Mouse (Mus musculus) spleen, postnatal 14 days (tissue): ENCODE measurements around the gene Ppp6r2.

Source experiments
- DNase-seq, 2 experiments: peaks; one replicate each; pipeline ENCODE4 v3.0.0; 2021 to 2022; ENCODE audit warnings: low spot score in 2 of 2

Gene Ppp6r2

GRCm38 (mm10) chr15:89181561-89182270, 29.6 kb upstream of the Ppp6r2 start:
- DNase-seq = no peak

- DNase-seq = no peak
Observed at GRCm38 (mm10) chr15:89182328-89182741, 29.0 kb upstream of the Ppp6r2 start.

- no peak for DNase-seq
Observed at GRCm38 (mm10) chr15:89182842-89183241, 28.5 kb upstream of the Ppp6r2 start.

GRCm38 (mm10) chr15:89184141-89184936, 27.0 kb upstream of the Ppp6r2 start:
- DNase-seq = no peak

- DNase-seq = no peak
Observed at GRCm38 (mm10) chr15:89184937-89185227, 26.5 kb upstream of the Ppp6r2 start.

- no peak for DNase-seq
Observed at GRCm38 (mm10) chr15:89195261-89195681, 16.1 kb upstream of the Ppp6r2 start.

- DNase-seq = peak; percentile 82 to 84
Observed at GRCm38 (mm10) chr15:89195690-89196312, 15.6 kb upstream of the Ppp6r2 start.

GRCm38 (mm10) chr15:89196313-89196706, 15.0 kb upstream of the Ppp6r2 start, which contains the start of gene Dennd6b:
Dennd6b (minus strand) TSS chr15:89196496.
- DNase-seq = peak; percentile 95 to 96

GRCm38 (mm10) chr15:89197056-89197455, 14.3 kb upstream of the Ppp6r2 start:
- no peak for DNase-seq

GRCm38 (mm10) chr15:89207457-89207856, 3.9 kb upstream of the Ppp6r2 start:
- no peak for DNase-seq

GRCm38 (mm10) chr15:89209886-89210761, 1.2 kb upstream of the Ppp6r2 start:
- DNase-seq = peak; percentile 79 to 86

GRCm38 (mm10) chr15:89211716-89212461, 536 bp downstream of the Ppp6r2 start:
- peak; percentile 13 to 14 for DNase-seq

- no peak for DNase-seq
Observed at GRCm38 (mm10) chr15:89212495-89212894, 1.1 kb downstream of the Ppp6r2 start.

- DNase-seq = no peak
Observed at GRCm38 (mm10) chr15:89213517-89213916, 2.2 kb downstream of the Ppp6r2 start.

GRCm38 (mm10) chr15:89214953-89215352, 3.6 kb downstream of the Ppp6r2 start:
- DNase-seq = no peak

GRCm38 (mm10) chr15:89215611-89216233, 4.4 kb downstream of the Ppp6r2 start:
- no peak for DNase-seq

- no peak for DNase-seq
Observed at GRCm38 (mm10) chr15:89233586-89233985, 22.2 kb downstream of the Ppp6r2 start.

- DNase-seq = no peak
Observed at GRCm38 (mm10) chr15:89234052-89234451, 22.7 kb downstream of the Ppp6r2 start.

- no peak for DNase-seq
Observed at GRCm38 (mm10) chr15:89239751-89240392, 28.5 kb downstream of the Ppp6r2 start.

- no peak for DNase-seq
Observed at GRCm38 (mm10) chr15:89241025-89241424, 29.7 kb downstream of the Ppp6r2 start.
